ENCODE assay signal across 8 mouse cellular contexts in the genomic region with DNA sequence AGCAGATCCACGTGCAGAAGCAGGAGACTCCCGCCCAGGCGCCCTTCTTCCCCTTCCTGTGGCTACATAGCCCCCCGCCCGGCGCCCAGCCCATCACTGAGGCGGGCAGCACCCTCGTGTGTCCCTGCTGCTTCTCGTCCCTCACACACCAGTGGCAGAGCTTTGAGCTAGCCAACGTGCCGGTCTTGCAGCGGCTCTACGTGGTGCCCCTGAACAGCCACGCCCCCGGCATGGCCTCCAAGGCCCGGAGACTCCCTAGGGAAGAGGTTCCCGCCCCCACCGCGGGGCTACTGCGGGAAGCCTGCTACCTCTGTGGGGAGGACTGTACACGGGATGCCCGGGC. TPM values are rescaled to one million over a fixed set of nuclear protein-coding genes. Genes with fewer than 3 reads are reported as not detected.
DNase-seq lines count a peak whose midpoint lies in the region; ATAC-seq and TF ChIP-seq lines count a peak whose summit lies in the region.

No protein-coding gene starts in this region.

- H3K4me3 ChIP-seq in embryonic fibroblast, embryonic 13.5 days (ENCODE audit: insufficient read depth, low read length): peak overlapping the region; percentile 43
- peak overlapping the region; percentile 65 for H3K4me3 ChIP-seq in intestine, embryonic 16.5 days (ENCODE audit: low read length)

- under 1% methylated on average over 21 of the region's 22 CpGs for WGBS in intestine, embryonic 16.5 days

- no peak for TF ChIP-seq CTCF in embryonic fibroblast, embryonic 13.5 days (IDR thresholded peaks at IDR 0.05; ENCODE audit: borderline replicate concordance, insufficient read depth, low read length)

- TF ChIP-seq POLR2A in embryonic fibroblast, embryonic 13.5 days (IDR thresholded peaks at IDR 0.05; ENCODE audit: low read depth, low read length): no peak; the same call in 1 of the 2 replicates

- no peaks in the 10 kb centered on the region for H3K9me3 ChIP-seq in intestine, embryonic 16.5 days (ENCODE audit: control insufficient read depth, low read length)

- peak overlapping the region; percentile 97 for H3K4me2 ChIP-seq in intestine, embryonic 16.5 days (ENCODE audit: low read depth, low read length)

- peak overlapping the region; percentile 74 for H3K9ac ChIP-seq in intestine, embryonic 16.5 days (ENCODE audit: low read depth, low read length)

- H3K27me3 ChIP-seq in intestine, embryonic 16.5 days (replicated peaks; ENCODE audit: control insufficient read depth, insufficient read depth, low read length): peaks cover 21% of the 10 kb centered on the region; the same call in 1 of the 2 replicates

- no peak overlapping the region for H3K27ac ChIP-seq in embryonic fibroblast, embryonic 13.5 days (ENCODE audit: insufficient read depth, low read length)
- H3K27ac ChIP-seq in intestine, embryonic 16.5 days (ENCODE audit: low read length): no peak overlapping the region

- peak; percentile 81 to 88 for DNase-seq in adrenal gland, adult (ENCODE audit: inconsistent age in 2 of 2, low spot score in 1 of 2)
- DNase-seq in adrenal gland, postnatal 4 days (ENCODE audit: low spot score in 2 of 2): no peak
- DNase-seq in ES-CJ7 (ENCODE audit: low read depth, low spot score): peak; percentile 57
- peak; percentile 58 to 70 for DNase-seq in lung, postnatal 4 days
- no peak for DNase-seq in layer of hippocampus, postnatal 25 days (ENCODE audit: extremely low spot score in 1 of 2, low spot score in 1 of 2)
- no peak for DNase-seq in T-cell, adult 2 months (ENCODE audit: low spot score)

- H3K4me1 ChIP-seq in embryonic fibroblast, embryonic 13.5 days (ENCODE audit: control insufficient read depth, insufficient read depth, low read length): peaks cover 27% of the 10 kb centered on the region
- peaks cover 82% of the 10 kb centered on the region for H3K4me1 ChIP-seq in intestine, embryonic 16.5 days (ENCODE audit: control insufficient read depth, insufficient read depth, low read length)

- no peaks in the 10 kb centered on the region for H3K36me3 ChIP-seq in intestine, embryonic 16.5 days (ENCODE audit: control insufficient read depth, insufficient read depth, low read length)

- ATAC-seq in intestine, embryonic 16.5 days: 0 out of 2 replicates have a peak, but pooled peaks have one; percentile 2

RNA-seq across cellular contexts. Expression of gene Gse1, which starts 1.3 kb away (rescaled TPM):
- 10 to 100 TPM; 58.1 to 60.7 TPM for total RNA-seq in adrenal gland, postnatal 4 days (2021)
- 13.4 and 15.8 TPM in 2 replicates for polyA plus RNA-seq in embryonic fibroblast, embryonic 13.5 days (2011; ENCODE audit: insufficient read length, low read depth, missing spikeins)
- 7.3 and 8.3 TPM in 2 replicates for polyA plus RNA-seq in intestine, embryonic 16.5 days (2015; fragmentation: Nextera tagmentation; extraction: Ambion mirVana)
- total RNA-seq in layer of hippocampus, postnatal 25 days (2021): 100 to 1,000 TPM; 121 to 145 TPM

RNA-seq across cellular contexts. Expression of gene Fam92b, which starts 52.3 kb away (rescaled TPM):
- total RNA-seq in adrenal gland, postnatal 4 days (2021): 1 to 10 TPM; 1.6 to 2.3 TPM
- polyA plus RNA-seq in embryonic fibroblast, embryonic 13.5 days (2011; ENCODE audit: insufficient read length, low read depth, missing spikeins): not detected in 2 replicates
- 0.55 and 0.67 TPM in 2 replicates for polyA plus RNA-seq in intestine, embryonic 16.5 days (2015; fragmentation: Nextera tagmentation; extraction: Ambion mirVana)
- under 1 TPM; 0.61 to 0.71 TPM for total RNA-seq in layer of hippocampus, postnatal 25 days (2021)

Comparison
In these comparisons a context has a peak if more than half of its experiments do, and no peak if none do; other contexts are left out.
1. DNase-seq: peak in adrenal gland, adult (2 of 2), ES-CJ7 (single experiment) and lung, postnatal 4 days (2 of 2); none in adrenal gland, postnatal 4 days (0 of 2), layer of hippocampus, postnatal 25 days (0 of 2) and T-cell, adult 2 months (single experiment).